Comparison of ENCODE assay signal across 8 mouse cellular contexts in genomic region chr4:116448673-116449072, GRCm38 (mm10). TPM values are rescaled to one million over a fixed set of nuclear protein-coding genes. Genes with fewer than 3 reads are reported as not detected.
DNase-seq lines count a peak whose midpoint lies in the region; ATAC-seq and TF ChIP-seq lines count a peak whose summit lies in the region.

No protein-coding gene starts in this region.

- no peak for ATAC-seq in forebrain, postnatal 0 days
- no peak for ATAC-seq in forebrain, embryonic 13.5 days
- ATAC-seq in neutrophil, adult 5-6 weeks (ENCODE audit: extremely low read depth, insufficient number of reproducible peaks, low FRiP score, poor library complexity, severe bottlenecking), result peak; percentile 66

- no peak overlapping the region for H3K9ac ChIP-seq in forebrain, postnatal 0 days
- no peak overlapping the region for H3K9ac ChIP-seq in forebrain, embryonic 13.5 days
- H3K9ac ChIP-seq in ES-E14 (ENCODE audit: insufficient read depth, low read depth, low read length, poor library complexity, severe bottlenecking), result no peak overlapping the region

- DNase-seq in forebrain, postnatal 0 days, result peak; percentile 55
- DNase-seq in ES-E14 (ENCODE audit: low read depth, low spot score), result peak; percentile 66
- peak; percentile 61 to 69 for DNase-seq in cerebellum, adult 18-20 months
- DNase-seq in heart, adult 9 months (ENCODE audit: low spot score in 2 of 2), result peak; percentile 17 to 41
- peak; percentile 43 for DNase-seq in left cerebral cortex, postnatal 4 days
- peak; percentile 5 to 73 for DNase-seq in thymus, postnatal 10 days (ENCODE audit: low spot score in 2 of 2)

- no peaks in the 10 kb centered on the region for H3K4me1 ChIP-seq in forebrain, postnatal 0 days (ENCODE audit: insufficient read depth)
- H3K4me1 ChIP-seq in forebrain, embryonic 13.5 days, result no peaks in the 10 kb centered on the region
- H3K4me1 ChIP-seq in ES-E14 (ENCODE audit: control insufficient read depth in 2 of 2, insufficient read depth in 2 of 2, low read length in 2 of 2, poor library complexity in 1 of 2), result peaks cover 0 to 2% of the 10 kb centered on the region in 2 experiments; a peak in 1 of 4 replicates

- H3K4me2 ChIP-seq in forebrain, postnatal 0 days (ENCODE audit: low read depth), result no peak overlapping the region
- H3K4me2 ChIP-seq in forebrain, embryonic 13.5 days, result no peak overlapping the region

- in situ Hi-C loops in ES-E14 (cut with MboI; ENCODE audit: low sequenced_read_pairs in 2 of 2, unreplicated experiment in 2 of 2), result no loop called here

- no peak overlapping the region for H3K4me3 ChIP-seq in forebrain, postnatal 0 days (ENCODE audit: low read depth, low read length)
- H3K4me3 ChIP-seq in forebrain, embryonic 13.5 days, result no peak overlapping the region
- H3K4me3 ChIP-seq in ES-E14 (ENCODE audit: insufficient read depth in 1 of 2, low read depth in 1 of 2, low read length in 2 of 2, poor library complexity in 1 of 2, severe bottlenecking in 1 of 2), result no peak overlapping the region

- H3K27ac ChIP-seq in forebrain, postnatal 0 days (ENCODE audit: low read depth, low read length), result no peak overlapping the region
- H3K27ac ChIP-seq in forebrain, embryonic 13.5 days, result no peak overlapping the region
- no peak overlapping the region for H3K27ac ChIP-seq in ES-E14 (ENCODE audit: insufficient read depth, low read depth, low read length, poor library complexity, severe bottlenecking)

- intact Hi-C loops in left cerebral cortex, postnatal 4 days (cut with DNase I), result no loop called here

- no peaks in the 10 kb centered on the region for H3K9me3 ChIP-seq in forebrain, postnatal 0 days (ENCODE audit: low read length)
- H3K9me3 ChIP-seq in forebrain, embryonic 13.5 days (replicated peaks), result no peaks in the 10 kb centered on the region
- H3K9me3 ChIP-seq in ES-E14 (ENCODE audit: control insufficient read depth, insufficient read depth, low read depth, low read length), result no peaks in the 10 kb centered on the region

- peak; percentile 72 for TF ChIP-seq CTCF in forebrain, postnatal 0 days (IDR thresholded peaks at IDR 0.05; ENCODE audit: low read depth)

- no peaks in the 10 kb centered on the region for H3K36me3 ChIP-seq in forebrain, postnatal 0 days (ENCODE audit: insufficient read depth)
- no peaks in the 10 kb centered on the region for H3K36me3 ChIP-seq in forebrain, embryonic 13.5 days (ENCODE audit: poor library complexity, severe bottlenecking)
- no peaks in the 10 kb centered on the region for H3K36me3 ChIP-seq in ES-E14 (ENCODE audit: control insufficient read depth, insufficient read depth, low read length, poor library complexity, severe bottlenecking)

- H3K27me3 ChIP-seq in forebrain, postnatal 0 days (ENCODE audit: insufficient read depth, low read length), result no peaks in the 10 kb centered on the region
- H3K27me3 ChIP-seq in forebrain, embryonic 13.5 days, result no peaks in the 10 kb centered on the region

- 51% methylated on average over 8 of the region's 8 CpGs for WGBS in forebrain, postnatal 0 days
- 52% methylated on average over 8 of the region's 8 CpGs for WGBS in forebrain, embryonic 13.5 days

TF ChIP-seq in ES-E14, 5 proteins besides CTCF, POLR2A, EP300 and RAD21:
- no peak for TF ChIP-seq ZNF384 (IDR thresholded peaks at IDR 0.05; ENCODE audit: low read depth, low read length)
- TF ChIP-seq ZC3H11A (IDR thresholded peaks at IDR 0.05; ENCODE audit: borderline replicate concordance, low read depth, low read length), result no peak
- TF ChIP-seq MAFK (IDR thresholded peaks at IDR 0.05; ENCODE audit: insufficient read depth, low read depth, low read length), result no peak
- no peak for TF ChIP-seq CHD2 (IDR thresholded peaks at IDR 0.05; ENCODE audit: low read depth, low read length)
- no peak for TF ChIP-seq HCFC1 (IDR thresholded peaks at IDR 0.05; ENCODE audit: borderline replicate concordance, insufficient read depth, low read length)

RNA-seq across cellular contexts. Expression of gene Mast2, which starts 15.3 kb away (rescaled TPM):
- 73.6 and 95.1 TPM in 2 replicates for total RNA-seq in forebrain, postnatal 0 days (2014; rRNA removed)
- 25.7 and 36.2 TPM in 2 replicates for polyA plus RNA-seq in forebrain, postnatal 0 days (2015; fragmentation: Nextera tagmentation; extraction: Ambion mirVana)
- polyA plus RNA-seq in forebrain, embryonic 13.5 days (2015; fragmentation: Nextera tagmentation; extraction: Ambion mirVana), result 29.8 and 32.4 TPM in 2 replicates
- 24.5 and 28.4 TPM in 2 replicates for total RNA-seq in ES-E14 (2012; rRNA removed)
- 100 to 1,000 TPM; 187 to 192 TPM for total RNA-seq in left cerebral cortex, postnatal 4 days (2021)
- 8.1 and 9.0 TPM in 2 replicates for total RNA-seq in neutrophil, adult 5-6 weeks (2017)

RNA-seq across cellular contexts. Expression of gene Ipp, which starts 58.7 kb away (rescaled TPM):
- total RNA-seq in forebrain, postnatal 0 days (2014; rRNA removed), result 6.6 and 8.4 TPM in 2 replicates
- polyA plus RNA-seq in forebrain, postnatal 0 days (2015; fragmentation: Nextera tagmentation; extraction: Ambion mirVana), result 8.7 and 12.4 TPM in 2 replicates
- 19.8 and 21.0 TPM in 2 replicates for polyA plus RNA-seq in forebrain, embryonic 13.5 days (2015; fragmentation: Nextera tagmentation; extraction: Ambion mirVana)
- 2.6 and 3.7 TPM in 2 replicates for total RNA-seq in ES-E14 (2012; rRNA removed)
- total RNA-seq in left cerebral cortex, postnatal 4 days (2021), result 10 to 100 TPM; 17.5 TPM
- total RNA-seq in neutrophil, adult 5-6 weeks (2017), result 7.1 and 11.1 TPM in 2 replicates
